Mouse (Mus musculus) urinary bladder, postnatal 4 days (tissue): ENCODE results near the gene Notch4.

Experiments
- DNase-seq, 2 experiments: peaks; one replicate each; pipeline ENCODE4 v3.0.0; 2021 to 2022; ENCODE audit warnings: low spot score in 2 of 2

Notch4 gene

GRCm38 (mm10) chr17:34626773-34627092 lies 62.7 kb downstream of the Notch4 start:
- DNase-seq = peak in 1 of 2 experiments; percentile 61

- DNase-seq = peak; percentile 84 to 85
Observed at GRCm38 (mm10) chr17:34627093-34627942, 63.2 kb downstream of the Notch4 start.

- peak; percentile 51 to 64 for DNase-seq
Observed at GRCm38 (mm10) chr17:34627943-34628643, 64.0 kb downstream of the Notch4 start, which contains the start of gene Ppt2. Gene Ppt2 (minus strand): TSS chr17:34628510.

- DNase-seq = no peak
Observed at GRCm38 (mm10) chr17:34628644-34628967, 64.5 kb downstream of the Notch4 start.

- no peak for DNase-seq
Observed at GRCm38 (mm10) chr17:34629221-34629751, 65.2 kb downstream of the Notch4 start, which contains the start of gene Prrt1. Gene Prrt1 (plus strand): TSS chr17:34629533.

GRCm38 (mm10) chr17:34629796-34630603 lies 65.9 kb downstream of the Notch4 start:
- DNase-seq = no peak

GRCm38 (mm10) chr17:34630761-34631301 lies 66.8 kb downstream of the Notch4 start:
- DNase-seq = no peak

GRCm38 (mm10) chr17:34631647-34632046 lies 67.6 kb downstream of the Notch4 start:
- no peak for DNase-seq

- DNase-seq = peak; percentile 80 to 89
Observed at GRCm38 (mm10) chr17:34632261-34632691, 68.2 kb downstream of the Notch4 start.

- DNase-seq = no peak
Observed at GRCm38 (mm10) chr17:34635671-34636070, 71.6 kb downstream of the Notch4 start.

GRCm38 (mm10) chr17:34637459-34637858 lies 73.4 kb downstream of the Notch4 start:
- no peak for DNase-seq
